In genomic region chr16:7106450-7107015, GRCm38 (mm10) we compare ENCODE assay signal across 15 mouse cellular contexts.
DNase-seq lines count a peak whose midpoint lies in the region; ATAC-seq lines count a peak whose summit lies in the region.
"Had no signal": no experiment of that assay in that cellular context is flagged by ENCODE, and none has a peak within 500 bp of the region (broad histone marks: within the 10 kb centered on the region; RNA-seq: fewer than 3 reads in every experiment).

No protein-coding gene starts in this region.

- no peak overlapping the region for H3K4me3 ChIP-seq in midbrain, embryonic 13.5 days (replicated peaks)
- no peak overlapping the region for H3K4me3 ChIP-seq in midbrain, embryonic 10.5 days
- H3K4me3 ChIP-seq in forebrain, embryonic 14.5 days (ENCODE audit: low read depth, low read length), result no peak overlapping the region
- no peak overlapping the region for H3K4me3 ChIP-seq in hindbrain, embryonic 14.5 days (replicated peaks; ENCODE audit: low read length)
- H3K4me3 ChIP-seq in neural tube, embryonic 13.5 days, result no peak overlapping the region
- H3K4me3 ChIP-seq: heart, embryonic 13.5 days; limb, embryonic 12.5 days; liver, embryonic 12.5 days had no signal

- WGBS in midbrain, embryonic 13.5 days, result 63% methylated on average over 5 of the region's 5 CpGs
- 91% methylated on average over 5 of the region's 5 CpGs for WGBS in midbrain, embryonic 10.5 days
- 50% methylated on average over 5 of the region's 5 CpGs for WGBS in forebrain, embryonic 14.5 days
- WGBS in hindbrain, embryonic 14.5 days, result 49% methylated on average over 5 of the region's 5 CpGs
- 58% methylated on average over 5 of the region's 5 CpGs for WGBS in neural tube, embryonic 13.5 days

- H3K36me3 ChIP-seq in midbrain, embryonic 13.5 days, result no peaks in the 10 kb centered on the region
- no peaks in the 10 kb centered on the region for H3K36me3 ChIP-seq in midbrain, embryonic 10.5 days
- H3K36me3 ChIP-seq in forebrain, embryonic 14.5 days (ENCODE audit: control insufficient read depth, insufficient read depth, low read length), result no peaks in the 10 kb centered on the region
- no peaks in the 10 kb centered on the region for H3K36me3 ChIP-seq in hindbrain, embryonic 14.5 days (replicated peaks; ENCODE audit: control insufficient read depth, insufficient read depth)
- H3K36me3 ChIP-seq in neural tube, embryonic 13.5 days, result no peaks in the 10 kb centered on the region
- H3K36me3 ChIP-seq: heart, embryonic 13.5 days; limb, embryonic 12.5 days; liver, embryonic 12.5 days had no signal

- no peak overlapping the region for H3K4me2 ChIP-seq in midbrain, embryonic 13.5 days (replicated peaks)
- H3K4me2 ChIP-seq in forebrain, embryonic 14.5 days (ENCODE audit: low read length), result no peak overlapping the region
- no peak overlapping the region for H3K4me2 ChIP-seq in hindbrain, embryonic 14.5 days (replicated peaks)
- no peak overlapping the region for H3K4me2 ChIP-seq in neural tube, embryonic 13.5 days
- H3K4me2 ChIP-seq: heart, embryonic 13.5 days; limb, embryonic 12.5 days; liver, embryonic 12.5 days had no signal

- intact Hi-C loops in gastrocnemius, postnatal 36 days (cut with DNase I), result no loop called here

- H3K27ac ChIP-seq in midbrain, embryonic 13.5 days, result no peak overlapping the region
- no peak overlapping the region for H3K27ac ChIP-seq in midbrain, embryonic 10.5 days (replicated peaks)
- H3K27ac ChIP-seq in forebrain, embryonic 14.5 days (ENCODE audit: low read depth, low read length), result no peak overlapping the region
- H3K27ac ChIP-seq in hindbrain, embryonic 14.5 days, result peak overlapping the region; percentile 18; the same call in 1 of the 2 replicates
- no peak overlapping the region; the same call in 1 of the 2 replicates for H3K27ac ChIP-seq in neural tube, embryonic 13.5 days (replicated peaks)
- H3K27ac ChIP-seq: heart, embryonic 13.5 days; limb, embryonic 12.5 days; liver, embryonic 12.5 days had no signal

- H3K27me3 ChIP-seq in midbrain, embryonic 13.5 days, result no peaks in the 10 kb centered on the region
- no peaks in the 10 kb centered on the region for H3K27me3 ChIP-seq in midbrain, embryonic 10.5 days (ENCODE audit: low read depth, poor library complexity, severe bottlenecking)
- no peaks in the 10 kb centered on the region for H3K27me3 ChIP-seq in forebrain, embryonic 14.5 days (replicated peaks; ENCODE audit: control insufficient read depth, insufficient read depth, low read length)
- H3K27me3 ChIP-seq in hindbrain, embryonic 14.5 days (ENCODE audit: control insufficient read depth, insufficient read depth, low read length), result no peaks in the 10 kb centered on the region
- H3K27me3 ChIP-seq in neural tube, embryonic 13.5 days, result no peaks in the 10 kb centered on the region
- H3K27me3 ChIP-seq: heart, embryonic 13.5 days; limb, embryonic 12.5 days; liver, embryonic 12.5 days had no signal

- H3K9me3 ChIP-seq in midbrain, embryonic 13.5 days, result no peaks in the 10 kb centered on the region
- no peaks in the 10 kb centered on the region for H3K9me3 ChIP-seq in midbrain, embryonic 10.5 days (replicated peaks)
- no peaks in the 10 kb centered on the region for H3K9me3 ChIP-seq in forebrain, embryonic 14.5 days (replicated peaks; ENCODE audit: control insufficient read depth, low read length)
- H3K9me3 ChIP-seq in hindbrain, embryonic 14.5 days (ENCODE audit: control insufficient read depth, low read length), result no peaks in the 10 kb centered on the region
- no peaks in the 10 kb centered on the region for H3K9me3 ChIP-seq in neural tube, embryonic 13.5 days
- H3K9me3 ChIP-seq: heart, embryonic 13.5 days; limb, embryonic 12.5 days; liver, embryonic 12.5 days had no signal

- no peak for DNase-seq in midbrain, embryonic 10.5 days (ENCODE audit: low spot score)
- DNase-seq in forebrain, embryonic 14.5 days (ENCODE audit: low spot score), result peak; percentile 74
- no peak for DNase-seq in hindbrain, embryonic 14.5 days (ENCODE audit: low spot score)
- DNase-seq in cerebellum, adult 18-20 months, result no peak
- DNase-seq in gastrocnemius, postnatal 36 days, result no peak
- DNase-seq: lung, adult 2 months; lung, postnatal 4 days; right cerebral cortex, postnatal 14 days; spleen, adult 18-20 months; thymus, postnatal 25 days had no signal

- no peaks in the 10 kb centered on the region; the same call in 1 of the 2 replicates for H3K4me1 ChIP-seq in midbrain, embryonic 13.5 days (replicated peaks)
- H3K4me1 ChIP-seq in midbrain, embryonic 10.5 days, result no peaks in the 10 kb centered on the region
- H3K4me1 ChIP-seq in forebrain, embryonic 14.5 days (ENCODE audit: control insufficient read depth, insufficient read depth, low read length), result peaks cover 2% of the 10 kb centered on the region; the same call in 1 of the 2 replicates
- H3K4me1 ChIP-seq in hindbrain, embryonic 14.5 days (replicated peaks; ENCODE audit: control insufficient read depth, insufficient read depth, low read length), result 0 out of 2 replicates have a peak, but pooled peaks cover 9% of the 10 kb centered on the region
- H3K4me1 ChIP-seq in neural tube, embryonic 13.5 days (replicated peaks), result peaks cover 21% of the 10 kb centered on the region; the same call in 1 of the 2 replicates
- H3K4me1 ChIP-seq: limb, embryonic 12.5 days; liver, embryonic 12.5 days had no signal

- peak; percentile 69 for ATAC-seq in midbrain, embryonic 13.5 days
- ATAC-seq in forebrain, embryonic 14.5 days, result peak; percentile 91
- peak; percentile 40; the same call in 1 of the 2 replicates for ATAC-seq in hindbrain, embryonic 14.5 days (ENCODE audit: low FRiP score)
- peak; percentile 50 for ATAC-seq in neural tube, embryonic 13.5 days (ENCODE audit: low read depth)
- ATAC-seq: liver, embryonic 12.5 days had no signal

- no peak overlapping the region for H3K9ac ChIP-seq in midbrain, embryonic 13.5 days (replicated peaks)
- no peak overlapping the region for H3K9ac ChIP-seq in forebrain, embryonic 14.5 days (ENCODE audit: low read length)
- H3K9ac ChIP-seq in hindbrain, embryonic 14.5 days, result no peak overlapping the region
- H3K9ac ChIP-seq in neural tube, embryonic 13.5 days, result no peak overlapping the region
- H3K9ac ChIP-seq: heart, embryonic 13.5 days; limb, embryonic 12.5 days; liver, embryonic 12.5 days had no signal

Comparison
In these comparisons a context has a peak if more than half of its experiments do, and no peak if none do; other contexts are left out.
1. ATAC-seq: peak in every context shown above with its lines; median percentile 91 in forebrain, embryonic 14.5 days; 69 in midbrain, embryonic 13.5 days; 50 in neural tube, embryonic 13.5 days; 40 in hindbrain, embryonic 14.5 days.